Mouse (Mus musculus): ENCODE data around the gene Cep112.
A peak's percentile ranks its signal among the peaks of the same experiment; 100 is the strongest.

Cep112 gene

GRCm38 (mm10) chr11:108605301-108605700 is 180.3 kb downstream of the Cep112 start:
- DNase-seq (ENCODE audit: low read depth) = no peak

GRCm38 (mm10) chr11:108606036-108606435 is 181.0 kb downstream of the Cep112 start:
- no peak for DNase-seq (ENCODE audit: low read depth)

DNA sequence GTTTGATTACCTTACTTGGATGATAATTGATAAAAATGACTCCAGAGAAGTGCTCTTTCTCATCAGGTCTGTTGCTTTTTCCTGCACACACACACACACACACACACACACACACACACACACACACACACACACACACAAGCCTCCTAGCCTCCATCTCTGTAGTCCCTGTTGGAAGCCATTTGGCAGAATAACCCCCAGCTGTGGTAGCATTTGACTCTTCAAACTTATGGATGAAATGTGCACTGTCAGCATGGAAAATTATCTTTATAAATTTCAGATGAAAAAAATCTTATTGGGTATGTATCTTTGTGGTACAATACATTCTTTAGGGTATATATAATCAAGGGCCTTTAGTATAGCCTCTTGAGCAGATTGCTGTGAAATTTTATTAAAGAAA is 181.8 kb downstream of the Cep112 start:
- no peak for DNase-seq (ENCODE audit: low read depth)

DNA sequence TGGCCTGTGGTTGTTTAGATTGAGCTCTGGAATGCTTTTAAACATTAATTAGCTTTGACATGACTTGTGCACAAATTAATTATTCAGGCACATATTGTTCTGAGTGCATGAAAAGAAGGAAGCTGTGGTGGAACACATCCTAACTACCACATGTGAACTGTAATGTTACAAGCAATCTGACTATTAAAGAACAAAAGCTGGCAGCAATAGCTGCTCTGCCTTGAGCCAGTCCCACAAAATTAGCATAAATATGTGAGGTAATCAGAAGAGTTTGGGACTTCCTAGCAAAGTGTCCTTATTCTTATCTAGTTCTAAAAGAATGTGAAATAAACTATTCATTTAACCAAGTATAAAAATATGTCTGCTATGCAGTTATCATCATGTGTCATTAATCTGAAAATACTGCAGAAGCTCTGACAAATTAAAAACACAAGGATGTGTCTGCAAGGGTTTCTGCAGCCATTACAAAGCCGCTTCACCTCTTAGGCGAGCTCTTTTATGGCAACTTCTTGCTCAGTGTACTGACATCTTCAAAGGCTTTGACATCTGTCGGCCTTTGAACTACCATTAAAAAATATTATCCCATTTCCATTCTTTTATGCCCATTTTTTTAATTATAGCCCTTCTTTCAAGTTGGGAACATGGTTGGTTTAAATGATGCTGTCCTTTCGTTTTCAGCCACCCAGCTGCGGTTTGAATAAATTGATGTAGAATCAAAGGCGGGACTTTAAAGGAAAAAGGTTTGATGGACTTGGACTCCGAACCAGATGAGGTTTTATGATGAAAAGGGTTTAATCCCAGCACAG is 195.8 kb downstream of the Cep112 start:
- DNase-seq (ENCODE audit: low read depth) = no peak

GRCm38 (mm10) chr11:108621434-108621901 is 196.5 kb downstream of the Cep112 start:
- DNase-seq (ENCODE audit: low read depth) = no peak

GRCm38 (mm10) chr11:108625546-108626232 is 200.7 kb downstream of the Cep112 start:
- DNase-seq (ENCODE audit: low read depth) = no peak

GRCm38 (mm10) chr11:108637780-108638179 is 212.8 kb downstream of the Cep112 start:
- no peak for DNase-seq (ENCODE audit: low read depth)

- no peak for DNase-seq (ENCODE audit: low read depth)
Measured at GRCm38 (mm10) chr11:108655574-108655973, 230.6 kb downstream of the Cep112 start.

DNA sequence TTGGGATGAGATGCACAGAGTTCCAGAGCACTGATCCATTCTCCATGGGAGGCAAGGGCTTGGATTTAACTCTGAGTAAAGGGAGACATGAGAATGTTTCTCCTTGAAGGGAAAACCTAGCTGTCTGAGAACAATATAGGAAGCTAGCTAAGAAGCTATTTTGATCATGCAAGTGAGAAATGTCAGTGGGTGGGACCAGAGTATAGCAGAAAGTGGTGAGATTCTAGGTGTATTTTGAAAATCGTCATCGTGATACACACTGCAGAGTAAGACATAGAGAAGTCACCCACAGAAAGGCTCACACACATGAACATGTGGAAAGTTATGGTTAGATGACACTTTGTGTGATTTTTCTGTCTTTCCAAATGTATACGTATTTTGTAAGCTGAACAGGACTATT is 257.0 kb downstream of the Cep112 start:
- DNase-seq (ENCODE audit: low read depth) = no peak

- DNase-seq (ENCODE audit: low read depth) = no peak
Measured at GRCm38 (mm10) chr11:108696563-108696962, 271.6 kb downstream of the Cep112 start.

- peak; percentile 74 for DNase-seq (ENCODE audit: low read depth)
Measured at GRCm38 (mm10) chr11:108752301-108752700, 327.3 kb downstream of the Cep112 start.

DNA sequence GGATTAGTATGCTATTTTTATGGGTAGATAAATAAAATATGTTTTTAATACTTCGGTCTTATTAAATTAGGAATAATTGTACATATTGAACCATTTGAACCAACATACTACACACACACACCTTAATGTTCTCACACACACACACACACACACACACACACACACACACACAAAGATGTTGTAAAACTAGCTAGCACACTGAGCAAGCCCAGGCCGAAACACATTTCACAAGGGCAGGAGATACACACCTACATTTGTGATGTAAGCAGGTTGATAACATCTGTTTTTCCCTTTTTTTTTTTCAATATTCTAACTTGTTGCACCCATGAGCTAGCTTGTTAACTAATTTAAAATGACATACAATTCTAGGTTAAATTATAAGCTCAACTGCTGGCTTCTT is 327.8 kb downstream of the Cep112 start:
- no peak for DNase-seq (ENCODE audit: low read depth)

DNA sequence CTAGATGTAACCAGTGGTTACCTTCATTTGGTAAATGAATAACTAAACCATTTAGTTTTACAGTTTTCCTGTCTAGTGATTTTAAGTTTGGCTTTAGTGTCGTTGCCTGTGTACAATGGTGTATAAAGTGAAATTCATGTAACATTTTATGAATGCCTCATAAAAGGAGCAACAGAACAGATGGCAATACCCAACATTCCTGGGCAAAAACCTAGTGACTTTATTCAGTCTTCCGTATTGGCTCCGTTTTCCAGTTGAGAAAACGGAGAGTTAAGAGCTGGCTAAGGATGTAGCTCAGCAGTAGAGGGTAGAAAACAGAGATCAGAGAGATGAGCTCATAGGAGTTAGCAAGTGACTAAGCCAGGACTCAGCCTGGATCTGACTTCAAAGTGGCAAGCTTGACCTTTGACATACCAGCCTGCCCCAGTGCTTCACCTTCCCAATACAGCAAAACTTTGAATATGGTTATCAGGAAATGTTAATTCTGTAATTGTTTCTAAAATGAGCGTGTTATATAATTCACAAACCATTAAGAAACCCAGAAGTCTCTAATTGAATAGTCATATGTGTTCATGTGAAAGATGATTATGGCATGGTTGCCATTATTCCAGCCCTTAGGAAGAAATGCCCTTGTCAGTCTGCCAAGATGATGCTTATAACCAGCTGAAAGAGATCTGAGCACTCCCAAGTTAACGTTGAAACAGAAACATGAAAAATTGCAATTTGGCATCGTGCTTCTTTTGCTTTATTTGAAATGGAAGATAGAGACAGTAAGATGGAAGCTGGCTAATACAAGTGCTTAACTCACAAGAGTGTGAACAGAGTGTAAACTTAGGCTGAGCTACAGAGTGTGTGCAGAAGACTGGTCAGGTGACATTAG is 328.6 kb downstream of the Cep112 start:
- no peak for DNase-seq (ENCODE audit: low read depth)

DNA sequence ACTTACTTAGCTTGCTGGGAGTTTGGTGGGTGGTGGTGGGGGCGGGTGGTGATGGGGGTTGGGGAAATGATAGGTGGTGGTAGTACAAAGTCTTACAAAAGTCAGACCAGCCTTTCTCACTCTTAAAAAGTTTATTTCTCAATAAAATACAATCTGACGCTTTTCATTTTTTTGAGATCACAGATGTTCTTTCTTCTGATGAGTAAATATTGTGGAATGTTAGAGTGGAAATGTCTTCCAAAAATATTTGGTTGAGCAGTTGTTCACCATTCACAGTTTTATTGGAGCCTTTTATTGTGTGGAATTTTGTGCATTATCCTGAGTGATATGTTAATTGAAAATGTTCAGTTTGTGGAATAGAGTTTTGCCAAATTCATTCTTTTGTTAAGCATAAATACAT is 332.2 kb downstream of the Cep112 start:
- DNase-seq (ENCODE audit: low read depth) = peak; percentile 11

DNA sequence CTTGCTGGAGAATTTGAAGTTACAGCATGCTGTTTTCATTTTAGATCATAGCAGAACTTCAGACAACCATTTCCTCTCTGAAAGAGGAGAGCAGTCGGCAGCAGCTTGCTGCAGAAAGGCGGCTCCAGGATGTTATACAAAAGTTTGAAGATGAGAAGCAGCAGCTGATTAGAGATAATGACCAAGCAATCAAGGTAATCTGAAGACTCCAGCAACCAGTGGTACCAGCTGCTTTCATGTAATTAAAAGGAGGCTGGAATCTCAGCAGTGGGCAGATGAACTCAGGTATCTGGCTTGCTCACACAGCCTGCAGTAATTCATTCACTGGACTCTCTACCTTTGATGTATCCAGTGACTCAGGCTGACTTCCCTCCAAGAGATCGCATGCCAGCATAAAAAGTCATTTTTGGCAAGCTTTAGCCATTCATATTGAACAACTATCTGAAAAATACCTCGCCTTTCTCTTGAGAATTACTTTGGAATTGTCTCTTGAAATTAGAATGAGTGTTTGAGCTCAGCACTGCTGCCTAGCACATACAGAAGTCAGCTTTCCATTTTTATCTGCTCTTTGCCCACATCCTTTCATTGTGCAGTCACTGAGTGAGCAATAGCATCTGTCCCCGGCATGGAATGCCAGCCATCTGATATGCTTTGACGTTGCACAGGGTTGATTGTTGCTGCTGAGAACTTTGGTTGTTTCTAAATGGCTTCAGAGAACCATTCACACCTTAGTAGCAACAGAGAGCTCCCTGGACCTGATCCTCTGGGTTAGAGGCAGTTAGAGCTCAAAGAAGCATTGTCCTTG is 332.8 kb downstream of the Cep112 start:
- DNase-seq (ENCODE audit: low read depth) = peak; percentile 30

DNA sequence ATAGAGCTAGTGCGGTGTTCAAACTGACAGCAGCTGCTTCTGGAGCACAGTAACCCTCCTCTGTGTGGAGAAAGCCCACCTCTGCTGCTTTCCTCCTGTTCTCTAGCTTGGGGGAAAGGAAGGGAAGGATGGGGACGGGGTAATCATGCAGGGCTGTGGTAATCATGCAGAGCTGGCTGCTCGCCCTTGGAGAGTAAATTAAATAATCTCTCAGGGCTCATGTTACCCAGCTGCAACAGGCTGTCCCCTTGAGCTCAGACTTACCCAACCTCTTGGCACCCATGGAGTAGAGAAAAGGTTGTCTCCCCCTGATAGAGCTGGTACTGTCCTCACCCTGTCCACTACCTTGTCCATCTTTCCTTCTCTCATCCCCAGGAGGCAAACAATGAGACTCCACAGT is 345.1 kb downstream of the Cep112 start:
- DNase-seq (ENCODE audit: low read depth) = peak; percentile 6

DNA sequence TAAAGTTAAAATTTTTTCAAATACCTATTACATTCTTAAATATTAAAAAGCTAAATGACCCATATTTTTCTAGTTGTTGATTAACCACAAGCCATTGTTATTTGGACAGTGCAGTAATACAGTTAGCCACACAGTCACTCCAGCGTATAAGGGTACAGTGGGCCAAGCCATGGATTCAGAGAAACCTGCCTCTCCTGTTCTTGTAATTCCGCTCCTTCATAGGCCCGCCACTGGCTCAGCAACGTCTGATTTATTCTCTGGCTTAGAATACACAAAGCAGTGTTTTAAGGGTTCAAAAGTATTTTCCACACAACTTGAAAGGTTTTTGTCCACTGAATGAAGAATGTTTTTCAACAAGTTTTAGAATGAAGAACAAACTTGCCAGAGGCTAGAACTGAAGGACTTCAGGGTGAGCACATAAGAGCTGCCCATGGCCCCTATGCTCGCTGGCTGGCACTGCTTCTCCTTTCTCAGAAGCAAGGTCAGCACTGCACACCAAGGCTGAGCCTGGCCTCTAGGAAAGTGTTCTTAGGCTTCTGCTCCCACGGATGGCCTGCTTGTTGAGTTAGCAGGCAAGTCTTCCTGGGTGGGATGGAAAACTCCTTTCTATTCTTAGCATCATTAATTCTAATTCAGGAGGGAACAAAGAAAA is 349.2 kb downstream of the Cep112 start:
- no peak for DNase-seq (ENCODE audit: low read depth)

DNA sequence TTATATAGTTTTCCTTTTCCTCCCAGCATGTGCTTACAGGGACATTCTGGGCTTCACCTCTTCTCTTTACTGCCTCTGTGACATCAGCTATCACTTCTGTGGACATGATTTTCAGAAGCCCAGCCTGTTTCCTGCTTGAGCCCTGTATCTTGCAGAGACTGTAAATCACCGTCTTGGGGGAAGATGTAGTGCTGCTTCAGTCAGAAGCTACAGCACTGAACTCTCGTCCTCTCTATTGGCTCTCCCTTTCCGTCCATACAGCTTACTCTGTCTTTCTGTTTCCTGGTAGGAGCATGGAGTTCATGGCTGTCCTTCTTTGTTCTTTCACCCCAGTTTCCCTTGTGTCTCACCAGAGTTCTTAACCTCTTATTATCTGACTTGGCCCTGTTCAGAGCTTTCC is 352.2 kb downstream of the Cep112 start:
- DNase-seq (ENCODE audit: low read depth) = no peak

GRCm38 (mm10) chr11:108780271-108781250 is 355.6 kb downstream of the Cep112 start:
- no peak for DNase-seq (ENCODE audit: low read depth)

GRCm38 (mm10) chr11:108798398-108798797 is 373.4 kb downstream of the Cep112 start:
- no peak for DNase-seq (ENCODE audit: low read depth)
